Mouse (Mus musculus): ENCODE measurements around the gene Baiap3.

DNA sequence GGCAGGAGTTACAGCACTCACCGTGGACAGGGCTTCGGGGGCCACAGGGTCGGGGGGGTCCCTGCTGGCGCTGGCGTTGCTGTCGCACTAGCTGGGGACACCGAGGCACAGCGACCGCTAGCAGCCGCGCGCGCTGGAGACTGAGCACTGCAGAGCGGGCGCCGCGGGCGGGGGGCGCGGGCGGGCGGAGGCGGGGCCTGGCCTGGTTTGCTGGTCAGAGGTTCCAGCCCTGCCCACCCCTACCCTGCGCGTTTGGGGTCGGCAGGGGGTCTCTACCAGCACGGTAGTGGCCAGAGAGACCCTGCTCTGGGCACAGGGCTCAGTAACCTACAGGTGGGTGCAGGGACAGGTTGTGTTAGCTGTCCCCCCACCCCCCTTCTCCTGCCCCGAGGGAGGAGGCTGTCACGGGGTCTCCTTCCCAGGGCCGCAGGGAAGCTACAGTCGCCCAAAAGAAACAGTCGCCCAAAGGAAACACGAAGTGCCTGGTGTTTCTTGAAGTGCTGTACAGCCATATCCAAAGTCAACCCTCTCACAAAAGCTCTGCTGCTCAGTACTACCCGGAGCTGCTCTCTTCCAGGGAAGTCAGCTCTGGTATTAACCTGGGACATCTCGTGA lies at the start of gene Baiap3:
- TF ChIP-seq CTCF (IDR thresholded peaks at IDR 0.05) (no peak), POLR2A (IDR thresholded peaks at IDR 0.05; ENCODE audit: insufficient read depth, low read depth, low read length) (no peak), EP300 (IDR thresholded peaks at IDR 0.05; ENCODE audit: insufficient read depth, low read depth, low read length) (no peak)

Data from heart, adult 2 months (tissue).